In genomic region chr13:64275754-64276127, GRCm38 (mm10) we compare ENCODE assay signal across 8 mouse cellular contexts. TPM values are rescaled to one million over a fixed set of nuclear protein-coding genes. Genes with fewer than 3 reads are reported as not detected.
DNase-seq lines count a peak whose midpoint lies in the region; ATAC-seq and TF ChIP-seq lines count a peak whose summit lies in the region.

No protein-coding gene starts in this region.

- intact Hi-C loops in left cerebral cortex, adult 2 months (cut with DNase I) = no loop called here

- TF ChIP-seq CTCF in testis, adult 2 months (IDR thresholded peaks at IDR 0.05; ENCODE audit: control insufficient read depth, insufficient read depth, insufficient replicate concordance, low read depth, low read length) = no peak
- TF ChIP-seq CTCF in liver, embryonic 14.5 days (IDR thresholded peaks at IDR 0.05; ENCODE audit: low read depth) = no peak
- TF ChIP-seq CTCF in left cerebral cortex, adult 2 months (IDR thresholded peaks at IDR 0.05) = no peak

- 9% methylated on average over 9 of the region's 9 CpGs for WGBS in liver, embryonic 14.5 days (ENCODE audit: insufficient replicate concordance)

- H3K27ac ChIP-seq in testis, adult 2 months (ENCODE audit: control insufficient read depth, insufficient read depth, low read depth, low read length) = peak overlapping the region; percentile 73; the same call in 1 of the 2 replicates
- H3K27ac ChIP-seq in liver, embryonic 14.5 days = no peak overlapping the region
- no peak overlapping the region for H3K27ac ChIP-seq in left cerebral cortex, adult 2 months

- H3K36me3 ChIP-seq in testis, adult 2 months (ENCODE audit: control insufficient read depth, insufficient read depth, low read length) = no peaks in the 10 kb centered on the region
- H3K36me3 ChIP-seq in liver, embryonic 14.5 days (replicated peaks; ENCODE audit: control insufficient read depth, insufficient read depth, low read depth) = no peaks in the 10 kb centered on the region

- TF ChIP-seq POLR2A in testis, adult 2 months (IDR thresholded peaks at IDR 0.05; ENCODE audit: control insufficient read depth, low read depth, low read length) = no peak

- H3K27me3 ChIP-seq in testis, adult 2 months (ENCODE audit: control insufficient read depth, insufficient read depth, low read length) = no peaks in the 10 kb centered on the region
- peaks cover 32% of the 10 kb centered on the region for H3K27me3 ChIP-seq in liver, embryonic 14.5 days (ENCODE audit: control insufficient read depth, insufficient read depth, low read length)

- no peak for TF ChIP-seq EP300 in liver, embryonic 14.5 days (IDR thresholded peaks at IDR 0.05; ENCODE audit: low read depth)

- H3K4me2 ChIP-seq in liver, embryonic 14.5 days (ENCODE audit: low read depth) = peak overlapping the region; percentile 98

- peak; percentile 60 for DNase-seq in embryo, embryonic 10.5 days (ENCODE audit: low spot score)
- DNase-seq in embryo, embryonic 11 days = no peak
- no peak for DNase-seq in testis, postnatal 10 days (ENCODE audit: low spot score)
- DNase-seq in liver, embryonic 14.5 days (ENCODE audit: low read depth in 3 of 3, low spot score in 3 of 3) = no peak
- no peak for DNase-seq in yolk sac, embryonic 10.5 days (ENCODE audit: low spot score)
- no peak for DNase-seq in left cerebral cortex, adult 2 months (ENCODE audit: extremely low spot score in 1 of 2, low spot score in 2 of 2)
- no peak for DNase-seq in kidney, adult 11 months

- H3K4me1 ChIP-seq in testis, adult 2 months (ENCODE audit: control insufficient read depth, insufficient read depth, low read length) = peaks cover 8% of the 10 kb centered on the region
- peaks cover 0 to 13% of the 10 kb centered on the region in 2 experiments; a peak in 2 of 4 replicates for H3K4me1 ChIP-seq in liver, embryonic 14.5 days (replicated peaks; ENCODE audit: control insufficient read depth in 2 of 2, insufficient read depth in 2 of 2, low read length in 1 of 2)

- 0 out of 2 replicates have a peak, but pooled peaks have one; percentile 14 for ATAC-seq in liver, embryonic 14.5 days (ENCODE audit: insufficient read depth)

- peak overlapping the region; percentile 56 for H3K9ac ChIP-seq in liver, embryonic 14.5 days (replicated peaks)

- no peaks in the 10 kb centered on the region for H3K9me3 ChIP-seq in liver, embryonic 14.5 days (ENCODE audit: control insufficient read depth, low read length)

- H3K4me3 ChIP-seq in testis, adult 2 months (ENCODE audit: control insufficient read depth, low read depth, low read length) = peak overlapping the region; percentile 93
- peak overlapping the region; percentile 66 to 69 for H3K4me3 ChIP-seq in liver, embryonic 14.5 days (ENCODE audit: insufficient read depth in 1 of 2, low read depth in 2 of 2, low read length in 2 of 2)
- no peak overlapping the region; the same call in 1 of the 2 replicates for H3K4me3 ChIP-seq in left cerebral cortex, adult 2 months

RNA-seq across cellular contexts. Expression of gene Cdc14b, which starts 0.7 kb away (rescaled TPM):
- polyA plus RNA-seq in testis, adult 2 months (2012; rRNA removed) = 55.6 and 60.4 TPM in 2 replicates
- polyA plus RNA-seq in liver, embryonic 14.5 days (2012; rRNA removed) = 3.4 and 4.1 TPM in 2 replicates
- polyA plus RNA-seq in liver, embryonic 14.5 days (2014; fragmentation: Nextera tagmentation; extraction: Ambion mirVana) = 5.6 and 8.9 TPM in 2 replicates
- total RNA-seq in left cerebral cortex, adult 2 months (2021) = 10 to 100 TPM; 15.3 to 19.0 TPM

RNA-seq across cellular contexts. Expression of gene Aaed1, which starts 36.8 kb away (rescaled TPM):
- 10.3 and 15.6 TPM in 2 replicates for polyA plus RNA-seq in testis, adult 2 months (2012; rRNA removed)
- 4.3 and 7.0 TPM in 2 replicates for polyA plus RNA-seq in liver, embryonic 14.5 days (2012; rRNA removed)
- polyA plus RNA-seq in liver, embryonic 14.5 days (2014; fragmentation: Nextera tagmentation; extraction: Ambion mirVana) = 14.9 and 15.0 TPM in 2 replicates
- total RNA-seq in left cerebral cortex, adult 2 months (2021) = 10 to 100 TPM; 19.0 to 20.8 TPM
